Mouse (Mus musculus): Measurements from ENCODE around the gene 4930507D05Rik. TPM values are rescaled to one million over a fixed set of nuclear protein-coding genes. Genes with fewer than 3 reads are reported as not detected.
"Not testable (repeated sequence)": the region's sequence is repeated elsewhere in the genome, so short reads cannot be mapped to it uniquely, and the experiment has no call there.

The 4930507D05Rik gene
- under 1 TPM; 0.21 to 0.37 TPM for total RNA-seq (2021)
- long read RNA-seq, experiment 1: 0 reads
- long read RNA-seq, experiment 2: 0 reads

GRCm38 (mm10) chr10:62449364-62450279 is at the start of gene 4930507D05Rik, which contains the start of gene Supv3l1:
4930507D05Rik (plus strand) TSS chr10:62449489.
Supv3l1 (minus strand) TSS chr10:62449738.
- peak; percentile 88 to 98 for DNase-seq

DNA sequence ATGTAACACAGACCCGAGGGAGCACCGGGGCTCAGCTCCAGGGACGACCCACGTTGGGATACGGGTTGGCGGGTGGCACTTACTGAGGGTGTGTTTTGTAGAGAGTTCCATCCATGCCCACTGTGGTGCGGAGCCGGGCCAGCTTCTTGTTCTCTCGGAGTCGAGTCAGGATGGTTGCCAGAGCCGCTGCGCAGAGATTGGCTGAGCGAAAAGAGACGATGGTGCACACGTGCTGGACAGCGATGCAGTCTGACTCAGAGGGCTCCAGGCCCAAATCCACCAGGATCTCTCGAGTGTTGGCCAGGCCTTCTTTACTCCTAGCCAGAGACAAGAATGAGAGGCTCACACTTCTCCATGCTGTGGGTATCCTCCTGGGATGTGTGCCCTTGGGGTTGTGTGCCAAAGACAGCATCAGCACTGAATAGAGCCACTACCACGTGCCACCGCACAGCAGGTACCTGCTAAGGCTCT is 47.6 kb upstream of the 4930507D05Rik start:
- DNase-seq: peak; percentile 60 to 63

GRCm38 (mm10) chr10:62404901-62405300 is 44.4 kb upstream of the 4930507D05Rik start:
- DNase-seq: peak; percentile 45

DNA sequence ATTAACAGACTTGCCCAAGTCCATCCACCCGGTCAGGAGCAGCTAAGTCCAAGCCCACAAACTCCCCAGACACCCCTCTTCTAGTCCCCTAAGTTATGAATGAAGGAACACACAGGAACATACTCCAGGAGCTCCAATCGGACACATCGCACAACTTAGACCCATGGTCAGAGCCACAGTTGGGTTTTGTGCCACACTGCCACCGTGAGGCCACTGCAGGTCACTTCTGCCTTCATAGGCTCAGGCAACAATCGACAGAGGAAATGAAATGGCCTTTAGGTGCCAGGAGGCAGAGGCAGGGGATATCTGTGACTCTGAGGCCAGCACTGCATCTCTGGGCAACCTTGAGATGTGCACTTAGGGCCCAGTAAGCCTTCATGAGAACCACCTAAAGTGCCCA is 38.3 kb upstream of the 4930507D05Rik start:
- DNase-seq: peak; percentile 64 to 83

- no peak for DNase-seq
Measured at GRCm38 (mm10) chr10:62411431-62412410, 37.6 kb upstream of the 4930507D05Rik start.

GRCm38 (mm10) chr10:62412906-62413605 is 36.2 kb upstream of the 4930507D05Rik start:
- no peak for DNase-seq

DNA sequence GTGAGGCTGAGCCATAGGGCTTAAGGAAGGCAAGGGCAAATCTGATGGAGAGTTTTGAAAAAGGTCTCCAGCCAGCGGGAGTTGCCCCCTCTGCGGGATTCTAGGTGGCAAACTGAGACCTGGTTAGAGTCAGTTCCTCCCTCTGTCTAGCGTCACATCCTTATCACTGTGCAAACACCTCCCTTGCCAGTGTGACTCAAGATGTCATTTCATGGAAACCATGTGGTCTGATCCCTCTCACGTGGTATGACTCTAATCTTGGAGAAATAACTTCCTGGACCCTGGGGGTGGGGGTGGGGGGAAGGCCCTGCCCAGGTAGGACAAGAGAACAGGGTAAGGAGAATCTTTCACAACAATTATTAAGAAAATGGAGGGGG is 35.7 kb upstream of the 4930507D05Rik start:
- DNase-seq: no peak

DNA sequence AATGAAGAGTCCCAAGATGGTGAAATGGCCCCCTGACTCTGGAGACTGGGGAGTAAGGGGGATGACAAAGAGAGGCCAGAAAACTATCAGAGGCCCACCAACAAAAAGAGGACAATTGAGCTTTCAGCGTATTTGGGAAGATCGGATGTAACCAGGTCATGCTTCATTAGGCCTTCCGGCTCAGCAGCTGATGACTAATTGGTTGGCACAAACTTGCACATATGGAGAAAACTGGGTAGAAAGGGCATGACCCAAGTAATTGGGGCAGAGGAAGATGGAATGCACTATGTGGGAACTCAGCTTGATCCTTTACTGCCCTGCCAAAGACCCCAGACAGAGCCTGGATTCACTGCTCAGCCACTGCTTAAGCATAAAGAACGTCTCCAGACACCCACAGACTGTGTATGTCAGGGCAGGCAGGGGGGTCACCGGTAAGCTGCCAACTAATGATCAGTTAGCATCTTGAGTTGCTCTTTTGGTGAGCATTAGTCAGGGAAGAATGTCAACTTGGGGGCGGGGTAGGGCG is 30.4 kb upstream of the 4930507D05Rik start:
- DNase-seq: no peak

DNA sequence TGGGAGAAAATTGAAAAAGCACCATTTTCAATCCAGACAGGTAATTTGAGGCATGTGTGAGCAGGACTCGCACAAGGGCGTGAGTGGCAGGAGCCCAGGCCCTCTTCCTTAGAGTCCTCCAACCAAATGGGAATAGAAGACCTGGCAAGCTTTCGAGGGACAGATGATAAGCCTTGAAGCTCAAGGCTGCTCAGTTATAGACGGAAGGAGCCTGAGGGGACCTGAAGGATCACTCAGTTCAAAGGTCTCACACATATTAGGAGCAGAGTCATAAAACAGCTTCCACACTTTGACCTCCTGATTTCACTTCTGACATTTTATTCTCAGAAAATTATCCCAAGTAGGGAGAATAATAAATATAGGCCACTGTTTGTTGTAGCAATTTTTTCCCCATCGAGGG is 29.9 kb upstream of the 4930507D05Rik start:
- no peak for DNase-seq

DNA sequence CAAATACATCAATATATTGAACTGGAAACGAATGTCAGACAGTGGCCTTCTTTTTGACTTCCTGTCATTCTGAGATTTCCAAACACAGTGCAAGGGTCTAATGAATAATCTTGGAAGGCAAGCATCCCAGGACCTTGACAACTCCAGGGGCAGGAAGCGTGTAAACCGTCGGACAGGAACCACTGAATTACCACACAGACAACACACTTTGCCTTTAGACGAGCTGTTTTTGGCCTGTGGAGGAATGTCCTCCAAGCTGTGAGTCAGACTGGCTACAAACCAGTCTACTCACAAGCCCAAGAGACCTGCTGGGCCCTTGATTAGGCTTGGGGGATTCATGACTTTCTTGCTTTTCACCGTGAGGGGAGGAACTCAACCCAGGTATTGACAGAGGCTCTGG is 28.9 kb upstream of the 4930507D05Rik start:
- no peak for DNase-seq

DNA sequence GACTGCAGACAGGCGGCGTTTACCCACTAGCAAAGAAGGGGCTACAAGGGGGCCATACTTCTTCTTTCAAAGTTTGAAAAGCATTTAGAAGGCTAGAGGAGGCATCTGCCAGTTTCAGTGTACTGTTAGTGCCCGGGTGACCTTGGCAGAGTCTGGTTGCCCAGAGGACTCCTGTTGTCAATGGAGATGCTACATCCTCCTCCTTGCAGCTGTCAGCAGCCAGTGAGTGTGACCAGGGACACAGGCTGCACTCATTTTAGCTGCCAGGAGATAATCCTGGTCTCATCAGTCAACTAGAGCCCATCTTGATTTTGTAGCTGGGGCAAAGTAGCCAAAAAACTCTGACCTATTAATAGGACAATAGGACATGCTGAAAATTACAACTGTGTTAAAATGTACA is 28.2 kb upstream of the 4930507D05Rik start:
- DNase-seq: peak in 1 of 2 experiments; percentile 19

GRCm38 (mm10) chr10:62422255-62422654 is 27.0 kb upstream of the 4930507D05Rik start, which contains the start of gene Hkdc1:
Hkdc1 (minus strand) TSS chr10:62422491.
- no peak for DNase-seq

DNA sequence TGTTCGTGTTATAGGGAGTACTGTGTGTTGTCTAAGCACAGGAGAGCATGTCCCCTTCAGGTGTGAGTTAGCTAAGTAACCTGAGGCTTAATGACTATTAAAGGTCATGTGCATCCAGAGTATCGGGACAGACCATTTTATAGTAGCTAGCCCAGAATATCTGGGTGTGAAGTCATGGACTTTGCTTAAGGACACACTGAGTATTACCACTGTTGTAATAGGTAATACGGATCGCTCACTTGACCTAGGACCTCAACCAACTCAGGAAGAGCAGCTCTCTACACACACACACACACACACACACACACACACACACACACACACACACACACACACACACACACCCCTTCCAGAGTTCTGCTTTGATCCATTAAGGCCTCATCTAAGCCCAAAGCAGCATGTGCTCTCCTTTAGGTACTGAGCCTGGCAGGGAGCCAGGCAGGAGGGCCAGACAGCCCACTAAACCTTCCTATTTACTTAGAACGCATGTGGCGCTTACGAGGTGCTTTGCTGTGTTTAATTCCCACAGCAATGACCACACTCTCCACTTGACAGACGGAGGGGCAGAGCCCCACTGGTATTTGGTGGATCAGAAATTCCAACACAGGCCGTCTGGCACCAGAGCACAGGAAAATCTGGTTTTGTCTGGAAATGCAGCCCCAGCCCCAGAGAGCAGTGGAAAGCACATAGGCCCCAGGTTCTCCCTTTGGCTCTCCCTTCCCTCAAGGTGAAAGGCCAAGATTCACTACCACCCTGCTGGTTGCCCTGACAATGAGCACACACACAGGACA is 24.0 kb upstream of the 4930507D05Rik start:
- DNase-seq: no peak

- no peak for DNase-seq
Measured at GRCm38 (mm10) chr10:62430427-62430826, 18.9 kb upstream of the 4930507D05Rik start.

GRCm38 (mm10) chr10:62450280-62450640 is 971 bp downstream of the 4930507D05Rik start:
- no peak for DNase-seq

GRCm38 (mm10) chr10:62452001-62452400 is 2.7 kb downstream of the 4930507D05Rik start:
- DNase-seq: not testable (repeated sequence)

DNA sequence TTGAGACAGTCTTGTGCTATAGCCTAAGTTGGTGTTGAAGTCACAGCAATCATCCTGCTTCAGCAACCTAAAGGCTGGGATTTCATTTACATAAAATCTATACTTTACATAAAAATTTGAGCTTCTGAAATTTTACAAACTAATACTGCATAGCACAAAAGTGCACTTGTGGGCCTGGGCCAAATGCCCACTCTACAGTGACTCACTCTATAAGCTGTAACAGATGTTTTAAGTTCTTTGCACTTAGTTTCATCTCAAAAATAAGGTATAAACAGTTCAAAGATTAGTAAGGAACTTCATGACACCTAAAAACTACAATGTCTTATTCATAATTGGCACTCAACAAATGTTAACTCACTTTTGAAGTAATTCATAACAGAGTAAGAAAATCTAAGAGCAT is 12.0 kb downstream of the 4930507D05Rik start:
- DNase-seq: no peak

DNA sequence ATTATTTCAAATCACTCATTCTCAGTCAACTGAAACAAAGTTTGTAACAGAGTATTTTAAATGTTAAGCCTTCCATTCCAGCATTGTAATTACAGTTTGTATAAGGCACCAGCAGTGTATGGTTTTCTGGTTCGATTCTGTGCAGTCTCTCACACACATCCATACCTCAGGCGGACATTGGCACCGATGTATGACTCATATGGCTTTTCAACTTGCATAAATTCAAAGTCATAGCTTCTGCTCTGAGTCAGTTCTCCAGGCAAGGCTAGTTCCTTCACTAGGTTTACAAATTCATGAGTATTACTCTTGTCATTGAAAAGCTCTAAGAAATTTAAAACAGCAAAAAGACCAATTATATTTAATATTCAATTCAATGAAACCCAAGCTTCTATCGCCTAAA is 20.4 kb downstream of the 4930507D05Rik start:
- DNase-seq: no peak

DNA sequence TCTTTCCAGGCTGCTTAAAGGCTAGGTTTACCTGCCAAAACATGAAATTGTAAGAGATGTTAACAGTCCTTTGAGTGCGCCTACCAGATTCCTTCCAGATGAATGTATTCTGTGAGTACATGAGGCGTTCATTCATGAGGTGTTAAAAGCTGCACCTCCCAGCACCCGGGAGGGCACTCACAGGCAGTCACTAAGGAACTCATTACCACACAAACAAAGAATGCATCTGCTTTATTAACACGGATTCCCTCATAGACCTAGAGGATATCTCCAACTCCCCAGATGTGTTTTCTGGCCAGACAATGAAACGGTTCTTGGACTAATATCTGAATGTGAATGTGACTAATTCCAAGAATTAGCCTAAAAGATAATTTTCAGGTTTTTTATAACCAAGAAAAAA is 21.8 kb downstream of the 4930507D05Rik start:
- no peak for DNase-seq

- DNase-seq: no peak
Measured at GRCm38 (mm10) chr10:62474944-62475343, 25.7 kb downstream of the 4930507D05Rik start.

GRCm38 (mm10) chr10:62476980-62477379 is 27.7 kb downstream of the 4930507D05Rik start:
- no peak for DNase-seq
